In genomic region chr11:88098787-88099598, GRCm38 (mm10) we compare ENCODE assay signal across 8 mouse cellular contexts. TPM values are rescaled to one million over a fixed set of nuclear protein-coding genes. Genes with fewer than 3 reads are reported as not detected.
A peak's percentile ranks its signal among the peaks of the same experiment; 100 is the strongest.
DNase-seq lines count a peak whose midpoint lies in the region; ATAC-seq and TF ChIP-seq lines count a peak whose summit lies in the region.

No protein-coding gene starts in this region.

- TF ChIP-seq CTCF in heart, postnatal 0 days (IDR thresholded peaks at IDR 0.05; ENCODE audit: low read depth), result peak; percentile 23; the same call in 1 of the 2 replicates
- peak; percentile 48 for TF ChIP-seq CTCF in liver, postnatal 0 days (IDR thresholded peaks at IDR 0.05; ENCODE audit: low read depth)
- TF ChIP-seq CTCF in testis, adult 2 months (IDR thresholded peaks at IDR 0.05; ENCODE audit: control insufficient read depth, insufficient read depth, insufficient replicate concordance, low read depth, low read length), result no peak

- peak overlapping the region; percentile 98 for H3K9ac ChIP-seq in heart, postnatal 0 days (replicated peaks; ENCODE audit: low read depth, low read length)
- peak overlapping the region; percentile 57 for H3K9ac ChIP-seq in liver, postnatal 0 days (replicated peaks)
- H3K9ac ChIP-seq in neural tube, embryonic 13.5 days, result peak overlapping the region; percentile 99

- peak overlapping the region; percentile 98 for H3K4me2 ChIP-seq in heart, postnatal 0 days (ENCODE audit: low read depth, low read length)
- peak overlapping the region; percentile 78 for H3K4me2 ChIP-seq in liver, postnatal 0 days (ENCODE audit: low read depth, low read length)
- H3K4me2 ChIP-seq in neural tube, embryonic 13.5 days, result peak overlapping the region; percentile 78

- DNase-seq in CD4-positive helper T cell, adult 2 months (ENCODE audit: low read depth, low spot score), result peak; percentile 75
- peak; percentile 47 to 60 for DNase-seq in adrenal gland, postnatal 4 days (ENCODE audit: low spot score in 2 of 2)
- peak; percentile 78 for DNase-seq in forebrain, embryonic 10.5 days (ENCODE audit: extremely low spot score, low spot score)
- DNase-seq in heart, postnatal 0 days (ENCODE audit: low spot score), result peak; percentile 45
- peak; percentile 68 to 88 for DNase-seq in kidney, postnatal 36 days
- DNase-seq in liver, postnatal 0 days, result peak; percentile 72

- WGBS in forebrain, embryonic 10.5 days, result under 1% methylated on average over 95 of the region's 95 CpGs
- WGBS in heart, postnatal 0 days, result 1% methylated on average over 70 of the region's 95 CpGs
- WGBS in liver, postnatal 0 days (ENCODE audit: insufficient replicate concordance), result under 1% methylated on average over 70 of the region's 95 CpGs
- under 1% methylated on average over 92 of the region's 95 CpGs for WGBS in neural tube, embryonic 13.5 days

- H3K27ac ChIP-seq in forebrain, embryonic 10.5 days, result peak overlapping the region; percentile 100
- H3K27ac ChIP-seq in heart, postnatal 0 days (ENCODE audit: low read depth), result peak overlapping the region; percentile 98
- peak overlapping the region; percentile 59 for H3K27ac ChIP-seq in liver, postnatal 0 days (ENCODE audit: low read depth)
- peak overlapping the region; percentile 95 for H3K27ac ChIP-seq in neural tube, embryonic 13.5 days (replicated peaks)
- peak overlapping the region; percentile 49; the same call in 1 of the 2 replicates for H3K27ac ChIP-seq in testis, adult 2 months (ENCODE audit: control insufficient read depth, insufficient read depth, low read depth, low read length)

- peaks cover 22% of the 10 kb centered on the region for H3K27me3 ChIP-seq in forebrain, embryonic 10.5 days (ENCODE audit: poor library complexity, severe bottlenecking)
- no peaks in the 10 kb centered on the region for H3K27me3 ChIP-seq in heart, postnatal 0 days (ENCODE audit: control insufficient read depth, insufficient read depth, low read length)
- peaks cover 40% of the 10 kb centered on the region for H3K27me3 ChIP-seq in liver, postnatal 0 days (ENCODE audit: insufficient read depth, low read length)
- H3K27me3 ChIP-seq in neural tube, embryonic 13.5 days, result no peaks in the 10 kb centered on the region
- no peaks in the 10 kb centered on the region for H3K27me3 ChIP-seq in testis, adult 2 months (ENCODE audit: control insufficient read depth, insufficient read depth, low read length)

- ATAC-seq in heart, postnatal 0 days (ENCODE audit: insufficient read depth, low read depth), result peak; percentile 69
- ATAC-seq in liver, postnatal 0 days, result peak; percentile 62
- peak; percentile 80 for ATAC-seq in neural tube, embryonic 13.5 days (ENCODE audit: low read depth)

- H3K4me1 ChIP-seq in forebrain, embryonic 10.5 days, result peaks cover 63% of the 10 kb centered on the region
- H3K4me1 ChIP-seq in heart, postnatal 0 days (ENCODE audit: control insufficient read depth, insufficient read depth), result peaks cover 29% of the 10 kb centered on the region
- peaks cover 8% of the 10 kb centered on the region for H3K4me1 ChIP-seq in liver, postnatal 0 days (ENCODE audit: insufficient read depth)
- peaks cover 45% of the 10 kb centered on the region for H3K4me1 ChIP-seq in neural tube, embryonic 13.5 days (replicated peaks)
- peaks cover 17% of the 10 kb centered on the region for H3K4me1 ChIP-seq in testis, adult 2 months (ENCODE audit: control insufficient read depth, insufficient read depth, low read length)

- peak overlapping the region; percentile 97 for H3K4me3 ChIP-seq in forebrain, embryonic 10.5 days
- peak overlapping the region; percentile 89 for H3K4me3 ChIP-seq in heart, postnatal 0 days (ENCODE audit: low read depth, low read length)
- peak overlapping the region; percentile 57 for H3K4me3 ChIP-seq in liver, postnatal 0 days (ENCODE audit: low read depth, low read length)
- peak overlapping the region; percentile 91 for H3K4me3 ChIP-seq in neural tube, embryonic 13.5 days
- peak overlapping the region; percentile 77 for H3K4me3 ChIP-seq in testis, adult 2 months (ENCODE audit: control insufficient read depth, low read depth, low read length)

- no peaks in the 10 kb centered on the region for H3K9me3 ChIP-seq in forebrain, embryonic 10.5 days
- H3K9me3 ChIP-seq in heart, postnatal 0 days (replicated peaks; ENCODE audit: control insufficient read depth, low read length), result no peaks in the 10 kb centered on the region
- no peaks in the 10 kb centered on the region for H3K9me3 ChIP-seq in liver, postnatal 0 days (ENCODE audit: low read length)
- H3K9me3 ChIP-seq in neural tube, embryonic 13.5 days, result no peaks in the 10 kb centered on the region

- H3K36me3 ChIP-seq in forebrain, embryonic 10.5 days (replicated peaks), result peaks cover 23% of the 10 kb centered on the region
- no peaks in the 10 kb centered on the region for H3K36me3 ChIP-seq in heart, postnatal 0 days (replicated peaks; ENCODE audit: control insufficient read depth, insufficient read depth, low read length)
- no peaks in the 10 kb centered on the region for H3K36me3 ChIP-seq in liver, postnatal 0 days (replicated peaks; ENCODE audit: insufficient read depth, low read length)
- H3K36me3 ChIP-seq in neural tube, embryonic 13.5 days, result no peaks in the 10 kb centered on the region
- H3K36me3 ChIP-seq in testis, adult 2 months (ENCODE audit: control insufficient read depth, insufficient read depth, low read length), result no peaks in the 10 kb centered on the region

- TF ChIP-seq POLR2A in testis, adult 2 months (IDR thresholded peaks at IDR 0.05; ENCODE audit: control insufficient read depth, low read depth, low read length), result no peak

- TF ChIP-seq EP300 in heart, postnatal 0 days (IDR thresholded peaks at IDR 0.05; ENCODE audit: low read depth), result no peak
- TF ChIP-seq EP300 in liver, postnatal 0 days (IDR thresholded peaks at IDR 0.05; ENCODE audit: low read depth), result no peak

RNA-seq across cellular contexts. Expression of gene Cuedc1, which starts 1.1 kb away (rescaled TPM):
- total RNA-seq in adrenal gland, postnatal 4 days (2021), result 10 to 100 TPM; 59.3 to 65.2 TPM
- polyA plus RNA-seq in forebrain, embryonic 10.5 days (2016; fragmentation: Nextera tagmentation; extraction: Ambion mirVana), result 20.0 and 24.9 TPM in 2 replicates
- total RNA-seq in heart, postnatal 0 days (2014; rRNA removed; ENCODE audit: low replicate concordance), result 15.1 and 19.2 TPM in 2 replicates
- 17.0 and 17.5 TPM in 2 replicates for polyA plus RNA-seq in heart, postnatal 0 days (2015; fragmentation: Nextera tagmentation; extraction: Ambion mirVana)
- polyA plus RNA-seq in liver, postnatal 0 days (2015; fragmentation: Nextera tagmentation; extraction: Ambion mirVana), result 1.2 and 1.6 TPM in 2 replicates
- polyA plus RNA-seq in neural tube, embryonic 13.5 days (2015; fragmentation: Nextera tagmentation; extraction: Ambion mirVana), result 51.3 and 59.1 TPM in 2 replicates
- 1.9 and 3.9 TPM in 2 replicates for polyA plus RNA-seq in testis, adult 2 months (2012; rRNA removed)

RNA-seq across cellular contexts. Expression of gene Vezf1, which starts 30.9 kb away (rescaled TPM):
- total RNA-seq in adrenal gland, postnatal 4 days (2021), result 10 to 100 TPM; 56.6 to 56.9 TPM
- 61.6 and 62.6 TPM in 2 replicates for polyA plus RNA-seq in forebrain, embryonic 10.5 days (2016; fragmentation: Nextera tagmentation; extraction: Ambion mirVana)
- 31.9 and 35.5 TPM in 2 replicates for total RNA-seq in heart, postnatal 0 days (2014; rRNA removed; ENCODE audit: low replicate concordance)
- 17.6 and 18.2 TPM in 2 replicates for polyA plus RNA-seq in heart, postnatal 0 days (2015; fragmentation: Nextera tagmentation; extraction: Ambion mirVana)
- 6.3 TPM in 2 replicates for polyA plus RNA-seq in liver, postnatal 0 days (2015; fragmentation: Nextera tagmentation; extraction: Ambion mirVana)
- polyA plus RNA-seq in neural tube, embryonic 13.5 days (2015; fragmentation: Nextera tagmentation; extraction: Ambion mirVana), result 53.9 and 62.8 TPM in 2 replicates
- 4.1 and 4.4 TPM in 2 replicates for polyA plus RNA-seq in testis, adult 2 months (2012; rRNA removed)

RNA-seq across cellular contexts. Expression of gene Srsf1, which starts 51.8 kb away (rescaled TPM):
- total RNA-seq in adrenal gland, postnatal 4 days (2021), result 100 to 1,000 TPM; 299 to 343 TPM
- 404 and 428 TPM in 2 replicates for polyA plus RNA-seq in forebrain, embryonic 10.5 days (2016; fragmentation: Nextera tagmentation; extraction: Ambion mirVana)
- total RNA-seq in heart, postnatal 0 days (2014; rRNA removed; ENCODE audit: low replicate concordance), result 195 and 223 TPM in 2 replicates
- 82.2 and 83.5 TPM in 2 replicates for polyA plus RNA-seq in heart, postnatal 0 days (2015; fragmentation: Nextera tagmentation; extraction: Ambion mirVana)
- polyA plus RNA-seq in liver, postnatal 0 days (2015; fragmentation: Nextera tagmentation; extraction: Ambion mirVana), result 54.8 and 58.6 TPM in 2 replicates
- polyA plus RNA-seq in neural tube, embryonic 13.5 days (2015; fragmentation: Nextera tagmentation; extraction: Ambion mirVana), result 281 and 354 TPM in 2 replicates
- 68.5 and 95.9 TPM in 2 replicates for polyA plus RNA-seq in testis, adult 2 months (2012; rRNA removed)

Comparison
In these comparisons a context has a peak if more than half of its experiments do, and no peak if none do; other contexts are left out.
1. Peak in every context shown above with its lines: DNase-seq, ATAC-seq, H3K4me3 ChIP-seq and H3K27ac ChIP-seq.
2. H3K27ac ChIP-seq: peak in every context shown above with its lines; median percentile 100 in forebrain, embryonic 10.5 days; 98 in heart, postnatal 0 days; 95 in neural tube, embryonic 13.5 days; 59 in liver, postnatal 0 days; 49 in testis, adult 2 months.